Mouse (Mus musculus) small intestine, adult 2 months (tissue): ENCODE measurements around the gene Zfp473.

Experiments used
- CTCF ChIP-seq: fragments of 200-500 bp; IDR thresholded peaks from 2 replicates; pipeline ENCODE4 v1.5.1; 2012; ENCODE audit warnings: low read depth, mild to moderate bottlenecking, control low read depth, inconsistent platforms, low read length, moderate library complexity, mixed read lengths; ENCODE audit not compliant: insufficient replicate concordance, insufficient read length; ENCODE audit errors: extremely low read depth
- POLR2A ChIP-seq: fragments of 200-500 bp; IDR thresholded peaks from 2 replicates; pipeline ENCODE4 v1.6.1; 2012; ENCODE audit warnings: low read depth, mild to moderate bottlenecking, control low read depth, inconsistent platforms, low read length, moderate library complexity

DNA sequence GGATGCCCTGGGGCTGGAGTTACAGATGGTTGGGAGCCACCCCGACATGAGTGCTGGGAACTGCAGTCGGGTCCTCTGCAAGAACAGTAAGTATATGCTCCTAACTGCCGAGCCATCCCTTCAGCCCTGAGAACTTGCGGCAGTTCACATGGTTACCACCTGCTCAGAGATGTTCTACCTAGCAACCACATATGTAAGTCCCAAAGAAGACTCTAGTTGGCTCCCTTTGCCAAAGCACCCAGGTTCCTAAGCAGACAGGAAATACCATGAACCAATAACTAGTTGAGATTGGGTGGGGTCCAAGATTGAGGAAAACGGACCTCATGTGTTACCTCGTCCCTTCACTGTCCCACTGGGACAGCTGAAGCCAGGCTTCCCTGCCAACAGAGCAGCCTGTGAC, 24.5 kb downstream of the Zfp473 start:
- no peak for TF ChIP-seq POLR2A
- no peak for TF ChIP-seq CTCF
